Mouse (Mus musculus) adrenal gland, adult (tissue): ENCODE measurements at regions not wholly inside any gene's neighbourhood (a gene's known extent, or its start where the extent isn't known, plus 50 kb on each side); places are given as distances from the start of the nearest gene placed in this dataset.

Experiments
- DNase-seq, 2 experiments: peaks; one replicate each; pipeline ENCODE4 v3.0.0; 2022 to 2023; ENCODE audit warnings: low spot score in 1 of 2; ENCODE audit not compliant: inconsistent age in 2 of 2

GRCm38 (mm10) chr13:84064291-84064940, 157.7 kb upstream of the Tmem161b start:
- DNase-seq: no peak

GRCm38 (mm10) chr13:84065256-84065898, 156.7 kb upstream of the Tmem161b start:
- no peak for DNase-seq

DNA sequence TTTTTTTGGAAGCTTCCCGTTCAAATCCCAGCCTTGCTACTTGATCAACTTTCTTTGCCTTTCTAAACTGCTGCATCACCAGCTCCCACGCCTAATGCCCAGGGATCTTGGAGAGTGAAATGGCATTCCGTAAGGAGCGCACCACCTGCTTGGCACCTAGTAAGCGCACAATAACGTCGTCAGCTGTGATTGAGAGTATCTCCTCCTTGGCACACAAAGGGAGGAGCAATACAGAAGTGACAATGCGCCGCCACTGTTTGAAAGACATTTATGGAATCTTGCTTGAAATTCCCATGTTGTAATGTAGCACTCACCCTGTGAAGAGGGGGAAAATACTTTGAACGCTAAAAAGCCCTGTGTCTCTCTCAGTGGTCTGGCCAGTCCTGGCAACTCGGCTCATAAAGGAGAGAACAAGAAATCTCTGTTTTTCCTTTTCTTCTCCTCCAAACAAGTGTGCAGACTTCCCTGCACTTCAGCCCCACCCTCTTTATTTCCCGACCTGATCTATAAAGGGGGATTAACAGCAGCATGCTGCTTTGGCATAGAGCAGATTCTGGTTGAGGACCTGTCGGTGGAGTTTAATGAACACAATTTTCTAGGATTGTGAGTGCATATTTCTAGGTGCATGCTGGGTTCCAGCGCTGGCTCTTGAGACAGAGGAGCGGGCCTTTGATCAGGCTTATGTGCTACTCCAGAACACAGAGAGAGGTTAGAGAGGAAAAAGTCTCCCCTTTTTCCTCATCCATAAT, 155.7 kb upstream of the Tmem161b start:
- no peak for DNase-seq

DNA sequence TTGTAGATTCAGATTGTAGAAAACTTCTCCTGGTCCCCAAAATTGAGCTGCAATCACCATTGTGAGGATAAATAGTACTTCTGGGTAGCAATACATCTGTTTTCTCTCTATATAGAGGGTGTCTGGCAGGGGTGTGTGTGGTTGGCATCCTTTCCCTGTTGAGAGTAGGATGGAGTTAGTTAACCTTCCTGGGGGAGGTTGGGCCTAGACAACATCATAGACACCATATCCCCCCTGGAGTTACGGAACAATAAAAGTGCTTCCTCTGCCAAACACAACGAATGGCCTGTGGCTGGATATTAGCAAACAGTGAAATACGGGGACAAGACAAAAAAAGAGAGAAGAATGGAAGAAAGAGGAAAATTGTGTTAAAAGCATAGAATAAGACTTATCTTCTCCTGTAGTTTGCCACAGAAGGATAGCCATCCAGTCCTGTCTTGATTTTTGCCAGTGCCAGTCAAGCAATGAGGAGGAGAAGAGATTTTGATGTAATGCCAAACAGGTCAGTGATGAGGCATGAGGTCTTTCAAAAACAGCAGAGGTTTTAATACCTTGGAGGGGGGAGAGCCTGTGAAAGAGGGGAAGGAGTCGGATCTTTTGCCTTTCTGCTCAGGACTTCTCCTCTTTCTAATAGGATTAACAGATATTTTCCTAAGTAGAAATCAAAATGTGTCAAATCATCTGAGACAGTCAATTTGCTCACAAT, 155.0 kb upstream of the Tmem161b start:
- DNase-seq: no peak

DNA sequence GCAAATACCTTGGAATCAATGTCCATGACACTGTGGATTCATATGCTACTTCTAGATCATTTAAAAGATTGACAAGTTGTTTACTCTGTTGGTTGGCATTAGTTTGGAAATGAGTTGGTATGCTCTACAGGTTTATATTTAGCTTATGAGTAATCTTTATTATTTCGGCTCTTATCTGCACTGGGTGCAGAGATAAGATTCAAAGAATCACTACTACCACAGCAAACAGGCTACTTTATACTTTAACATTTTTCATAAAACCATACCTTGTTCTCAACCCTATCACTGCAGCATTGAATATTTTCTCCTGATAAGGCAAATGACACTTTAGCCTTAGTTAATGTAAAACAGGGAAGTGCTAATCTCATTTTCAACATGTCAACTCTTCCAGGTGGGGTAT, 153.7 kb upstream of the Tmem161b start:
- DNase-seq: no peak
